Mouse (Mus musculus) mature B cell (primary cell): Measurements from ENCODE around the gene Akr1b3.
"Not testable (repeated sequence)": the region's sequence is repeated elsewhere in the genome, so short reads cannot be mapped to it uniquely, and the experiment has no call there.

Experiments
- in situ Hi-C: fragments of 300-500 bp; cut with MboI; formaldehyde crosslinking; loops from 2 replicates; pipeline ENCODE4 v1.14.3; 2019

Akr1b3 gene

DNA sequence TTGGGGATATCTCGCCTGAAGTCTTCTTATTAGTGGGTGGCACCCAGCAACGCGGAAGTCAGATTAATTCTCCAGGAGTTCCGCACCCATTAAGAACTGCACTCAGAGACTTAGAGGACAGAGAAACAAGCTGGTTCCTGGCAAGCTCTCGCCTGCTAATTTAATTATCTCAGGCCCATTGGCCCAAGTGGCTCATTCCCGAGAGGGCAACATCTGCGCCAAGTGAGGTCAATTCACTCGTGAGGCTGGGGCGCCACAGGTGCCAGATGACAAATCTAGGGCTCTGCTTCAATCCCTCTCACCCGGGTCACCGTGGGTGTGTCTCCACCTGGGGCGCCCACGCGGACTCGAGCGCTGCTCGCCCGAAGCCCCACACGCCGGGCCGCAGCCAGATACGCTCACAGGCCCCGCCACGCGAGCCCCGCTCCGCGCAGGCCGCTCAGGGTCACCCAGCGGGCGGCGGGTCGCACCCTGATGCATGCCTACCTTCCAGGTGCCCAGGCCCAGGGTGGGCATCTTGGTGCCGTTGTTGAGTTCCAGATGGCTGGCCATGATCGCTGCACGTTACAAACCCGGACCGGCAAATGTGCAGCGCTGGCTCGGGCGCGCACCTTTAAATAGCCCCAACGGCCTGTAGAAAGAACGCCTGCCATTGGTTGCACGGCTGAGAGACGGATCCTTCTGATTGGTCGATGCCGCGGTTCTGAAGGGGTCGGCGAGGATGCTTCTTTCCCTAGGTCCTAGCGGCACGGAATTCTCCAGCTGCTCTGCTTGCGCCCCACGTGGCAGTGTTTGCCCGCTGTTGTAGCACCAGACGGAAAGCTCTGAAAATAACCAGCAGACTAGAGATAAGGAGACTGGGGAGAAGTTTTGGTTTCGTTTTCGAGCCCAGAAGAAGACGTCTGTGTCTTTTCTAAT, at the start of gene Akr1b3:
Akr1b3 (minus strand) TSS at position 625 of the 918 bp plus-strand sequence.
- in situ Hi-C loops = no loop called here

DNA sequence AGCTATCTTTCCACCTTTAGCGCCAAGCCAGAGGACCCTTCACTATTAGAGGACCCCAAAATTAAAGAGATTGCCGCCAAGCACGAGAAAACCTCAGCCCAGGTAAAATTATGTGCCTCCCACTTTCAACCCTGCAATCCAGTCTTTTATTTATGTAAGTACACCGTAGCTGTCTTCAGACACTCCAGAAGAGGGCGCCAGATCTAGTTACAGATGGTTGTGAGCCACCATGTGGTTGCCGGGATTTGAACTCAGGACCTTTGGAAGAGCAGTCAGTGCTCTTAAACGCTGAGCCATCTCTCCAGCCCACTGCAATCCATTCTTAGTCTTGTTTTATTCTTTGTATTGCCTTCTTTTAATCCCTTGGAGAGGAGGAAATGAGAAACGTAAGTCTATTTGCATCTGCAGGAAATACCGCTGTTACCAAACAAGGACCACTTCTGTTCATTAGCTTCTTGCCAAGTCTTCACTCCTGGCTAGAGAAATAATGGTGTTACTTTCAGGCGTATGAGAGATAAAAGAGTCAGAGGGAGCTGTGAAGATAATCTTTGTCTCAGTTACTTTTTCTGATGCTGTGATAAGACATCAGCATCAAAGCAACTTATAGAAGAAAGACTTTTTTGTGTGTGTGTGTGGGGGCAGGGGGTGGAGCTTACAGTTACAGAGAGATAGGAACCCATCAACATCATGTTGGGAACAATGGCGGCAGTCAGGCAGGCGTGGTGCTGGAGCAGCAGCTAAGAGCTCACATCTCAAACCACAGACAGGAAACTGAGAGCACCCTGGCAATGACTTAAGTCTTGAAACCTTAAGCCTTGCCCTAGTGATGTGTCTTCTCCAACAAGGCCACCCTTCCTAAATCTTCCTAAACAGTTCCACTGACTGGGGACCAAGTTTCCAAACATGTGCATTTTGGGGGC, 47.2 kb upstream of the Akr1b3 start:
- in situ Hi-C loops = no loop called here

DNA sequence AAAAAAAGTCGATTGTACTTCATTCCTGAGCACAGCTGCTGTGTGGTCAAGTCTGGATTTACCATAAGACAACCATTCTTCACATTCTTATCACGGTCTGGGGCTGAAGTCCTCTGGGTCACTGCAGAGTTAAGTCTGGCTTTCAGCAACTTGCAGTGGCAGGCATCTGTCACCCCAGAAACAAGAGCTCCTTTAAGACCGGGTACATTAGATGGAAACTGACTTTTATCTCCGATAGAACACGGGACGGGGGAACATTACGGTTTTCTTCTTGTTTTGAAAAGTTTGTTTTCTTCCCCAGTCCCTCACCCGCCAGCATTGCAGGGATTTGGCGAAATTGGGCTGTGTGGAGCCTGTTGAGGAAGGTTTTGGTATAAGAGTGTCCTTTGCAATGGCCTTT, 38.6 kb upstream of the Akr1b3 start:
- in situ Hi-C loops = no loop called here

DNA sequence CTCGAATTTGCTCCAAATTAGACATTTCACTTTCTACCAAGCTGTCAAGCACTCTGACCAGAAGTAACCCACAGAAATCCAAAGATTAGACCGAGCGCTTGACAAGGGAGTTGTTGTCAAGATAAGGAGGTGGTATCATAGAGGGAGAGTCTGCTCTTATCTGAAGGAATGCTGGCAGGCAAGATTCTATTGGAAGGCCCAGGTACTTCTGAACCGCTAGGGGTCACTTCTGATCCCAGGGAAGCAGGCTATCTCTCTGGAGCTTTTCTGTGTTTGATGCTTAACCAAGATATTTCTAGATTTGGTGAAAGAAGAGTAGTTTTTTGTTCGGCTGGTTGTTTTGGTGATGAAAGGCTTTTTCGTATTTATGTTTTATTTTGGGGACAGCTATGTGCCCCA, 38.1 kb upstream of the Akr1b3 start:
- in situ Hi-C loops = no loop called here

DNA sequence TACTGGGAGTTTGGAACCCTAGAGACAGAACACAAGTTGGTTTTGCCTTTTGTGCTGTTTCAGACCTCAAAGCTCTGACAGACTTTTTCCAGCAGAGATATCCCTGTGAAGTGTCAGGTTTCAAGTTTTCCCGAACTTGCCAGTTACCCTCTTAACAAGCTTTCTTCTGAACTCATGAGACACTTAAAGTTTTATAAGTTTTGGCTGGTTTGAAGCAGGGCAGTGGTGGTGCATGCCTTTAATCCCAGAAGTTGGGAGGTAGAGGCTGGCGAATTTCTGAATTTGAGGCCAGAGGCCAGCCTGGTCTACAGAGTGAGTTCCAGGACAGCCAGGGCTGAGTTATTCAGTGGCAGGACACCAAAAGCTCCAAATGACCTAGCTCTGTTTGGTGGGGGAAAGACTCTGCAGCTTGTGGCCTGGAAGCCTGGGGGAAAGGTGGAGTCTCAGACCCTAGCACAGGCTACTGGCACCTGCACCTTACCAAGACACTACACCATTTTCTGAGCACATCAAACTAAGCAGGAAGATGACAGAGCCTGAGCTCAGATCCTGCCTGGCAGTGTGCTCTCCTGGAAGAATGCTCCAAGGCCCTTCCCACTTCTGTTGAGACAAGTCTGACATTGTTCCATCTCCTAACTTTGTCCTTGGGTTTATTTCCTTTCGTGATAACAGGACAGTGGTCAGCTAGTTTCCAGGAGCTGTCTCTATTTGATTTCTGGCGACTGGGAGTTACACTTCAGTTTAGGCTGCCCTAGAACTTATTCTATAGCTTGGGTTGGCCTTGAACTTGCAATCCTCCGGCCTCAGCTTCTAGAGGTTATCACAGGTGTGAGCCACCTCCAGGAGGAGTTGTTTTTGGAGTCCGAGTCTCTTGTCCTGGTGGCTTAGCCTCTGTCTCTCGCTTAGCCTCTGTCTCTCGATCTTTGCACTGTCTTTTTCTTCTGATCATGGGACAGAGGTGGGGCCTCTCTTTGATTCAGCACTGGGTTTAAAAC, 37.4 kb upstream of the Akr1b3 start:
- in situ Hi-C loops = no loop called here

DNA sequence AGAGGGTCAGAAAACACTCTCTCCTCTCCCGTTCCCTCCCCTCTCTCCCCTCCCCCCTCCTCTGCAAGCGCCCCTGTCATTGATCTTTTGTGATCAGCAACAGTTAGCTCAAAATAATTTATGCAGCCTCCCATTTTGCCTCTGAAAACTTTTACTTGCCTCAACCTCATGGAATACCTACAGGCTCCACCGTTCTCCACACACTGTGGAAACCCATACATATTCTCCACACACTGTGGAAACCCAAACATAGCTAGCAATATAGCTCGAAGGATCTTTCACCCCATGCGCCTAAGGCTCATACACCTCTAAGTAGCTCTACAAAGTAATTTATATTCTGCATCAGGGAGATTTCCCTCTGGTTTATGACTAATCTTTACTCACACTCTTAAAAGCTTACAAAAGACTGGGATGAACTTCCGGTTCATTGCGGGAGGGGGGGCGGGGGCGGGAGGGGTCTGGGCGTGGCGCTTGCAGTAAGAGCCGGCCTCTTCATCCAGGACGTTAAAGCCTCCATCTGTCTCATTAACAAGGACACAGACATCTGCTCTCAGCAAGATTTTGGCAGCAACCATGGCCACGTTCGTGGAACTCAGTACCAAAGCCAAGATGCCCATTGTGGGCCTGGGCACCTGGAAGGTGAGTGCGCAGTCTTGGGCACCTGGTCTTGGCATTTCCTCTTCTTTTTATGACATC, 36.5 kb upstream of the Akr1b3 start, which contains the start of gene Akr1b8:
Akr1b8 (plus strand) TSS at position 462 of the 696 bp plus-strand sequence.
- in situ Hi-C loops = no loop called here

DNA sequence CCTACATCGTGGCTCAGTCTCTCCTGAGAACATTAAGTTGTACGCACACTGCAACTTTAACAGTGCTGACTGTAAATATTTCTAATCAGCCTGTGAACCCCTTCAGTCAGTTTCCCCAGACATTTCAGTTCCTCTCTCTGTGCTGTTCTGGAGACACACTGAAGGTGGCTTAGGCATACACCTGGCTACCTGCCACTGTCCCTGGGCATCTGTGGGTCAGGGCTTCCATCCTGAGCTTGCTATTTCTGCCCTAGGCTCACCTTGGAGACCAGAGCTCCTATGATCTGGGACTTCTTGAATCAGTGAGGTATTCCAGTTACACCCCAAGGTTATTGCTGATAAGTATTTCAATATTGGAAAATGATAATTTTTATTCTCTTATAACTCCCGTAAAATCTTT, 35.1 kb upstream of the Akr1b3 start:
- in situ Hi-C loops = no loop called here

DNA sequence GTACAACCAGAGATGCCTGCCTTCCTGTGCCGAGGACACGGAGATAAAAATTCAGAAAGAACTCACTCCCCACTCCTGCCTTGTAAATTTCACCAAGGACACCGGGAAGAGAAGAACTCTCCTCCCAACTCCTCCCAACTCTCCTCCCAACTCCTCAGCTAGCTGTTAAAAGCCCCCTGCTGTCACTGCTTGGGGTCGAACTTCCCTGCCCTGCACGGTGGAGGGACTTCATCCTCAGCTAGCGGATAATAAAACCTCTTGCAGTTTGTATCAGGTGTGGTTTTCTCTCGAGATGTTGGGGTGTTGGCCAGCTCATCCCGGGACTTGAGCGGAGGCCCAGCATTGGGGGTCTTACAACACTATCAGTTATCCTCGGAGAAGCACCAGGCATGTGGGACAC, 34.2 kb upstream of the Akr1b3 start:
- in situ Hi-C loops = not testable (repeated sequence)

DNA sequence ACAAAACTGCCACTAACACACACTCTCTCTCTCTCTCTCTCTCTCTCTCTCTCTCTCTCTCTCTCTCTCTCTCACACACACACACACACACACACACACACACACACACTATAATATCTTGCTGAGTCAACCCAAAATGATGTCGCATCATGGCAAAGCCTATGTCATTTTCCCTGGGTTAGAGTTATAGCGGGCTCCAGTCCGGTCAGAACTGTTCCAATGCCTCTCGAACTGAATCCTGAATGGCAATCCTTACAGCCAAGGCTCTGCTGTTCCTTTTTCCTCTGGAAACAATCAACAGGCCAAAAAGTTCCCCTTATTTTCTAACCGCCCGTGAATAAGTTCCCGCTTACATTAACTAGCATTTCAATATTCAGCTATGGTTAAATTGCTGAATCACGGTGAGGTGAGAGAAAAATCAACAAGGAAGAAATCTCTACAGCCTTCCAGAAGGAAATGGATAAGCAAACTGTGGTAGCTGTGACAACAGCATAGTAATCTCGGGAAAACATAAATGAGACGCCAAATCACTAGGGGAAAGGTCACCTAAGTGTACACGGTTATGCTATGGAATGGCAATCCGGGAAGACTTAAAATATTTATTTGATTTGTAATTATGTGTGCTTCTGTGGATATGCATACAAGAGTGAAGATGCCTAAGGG, 32.9 kb upstream of the Akr1b3 start:
- in situ Hi-C loops = no loop called here

DNA sequence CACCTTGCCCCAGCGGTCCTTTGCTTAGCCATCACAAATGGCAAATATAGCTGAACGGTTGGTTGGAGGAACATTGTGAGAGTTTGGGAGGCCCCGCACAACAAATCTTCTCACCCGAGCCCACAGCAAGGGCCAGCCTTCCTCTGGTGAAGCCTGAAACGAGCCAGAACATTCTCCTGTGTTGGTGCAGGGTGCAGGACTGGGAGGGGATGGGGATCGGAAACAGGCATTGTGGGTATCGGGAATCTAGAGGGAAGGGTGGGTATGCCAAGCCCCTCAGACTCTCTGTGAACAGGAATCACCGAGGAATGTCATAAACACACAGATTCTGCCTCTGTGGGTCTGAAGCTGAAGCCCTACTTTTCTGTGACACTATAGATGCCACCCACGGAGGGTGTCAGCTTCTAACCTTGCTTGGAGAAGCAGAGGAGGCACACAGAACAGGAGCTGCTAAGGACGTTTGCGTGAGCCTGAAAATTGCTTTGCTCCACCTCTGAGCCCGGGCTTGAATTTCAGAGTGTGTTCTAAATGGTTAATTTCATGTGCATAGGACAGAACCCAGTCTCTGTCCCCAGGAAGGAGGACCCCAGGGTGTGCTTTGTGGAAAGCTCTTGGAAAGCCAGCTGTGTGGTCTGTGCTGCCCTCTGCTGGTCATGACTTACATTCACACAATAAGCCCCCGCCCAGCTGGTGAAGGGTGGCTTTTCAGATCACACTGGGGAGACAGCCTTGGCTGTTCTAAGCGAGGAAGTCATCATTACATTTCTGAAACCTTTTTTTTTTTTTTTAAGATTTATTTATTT, 29.0 kb upstream of the Akr1b3 start:
- in situ Hi-C loops = no loop called here

DNA sequence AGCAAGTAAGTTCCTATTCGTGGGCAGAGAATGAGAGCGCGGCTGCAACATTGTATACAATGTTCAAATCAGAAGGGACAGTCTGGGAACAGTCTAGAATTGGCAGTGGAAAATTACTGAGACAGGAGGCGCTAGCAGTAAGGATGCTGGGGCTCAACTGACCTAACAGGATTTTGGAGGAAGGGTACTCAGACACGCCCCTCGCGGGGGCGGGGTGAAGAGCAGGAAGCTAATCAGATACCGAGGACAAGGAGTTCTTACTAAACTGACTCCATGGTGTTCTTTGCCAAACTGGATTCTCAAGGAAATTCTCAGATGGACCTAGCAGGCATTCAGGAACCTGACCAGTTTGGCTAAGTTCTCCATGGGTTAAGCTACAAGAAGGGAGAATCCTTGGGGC, 27.7 kb upstream of the Akr1b3 start:
- in situ Hi-C loops = no loop called here

DNA sequence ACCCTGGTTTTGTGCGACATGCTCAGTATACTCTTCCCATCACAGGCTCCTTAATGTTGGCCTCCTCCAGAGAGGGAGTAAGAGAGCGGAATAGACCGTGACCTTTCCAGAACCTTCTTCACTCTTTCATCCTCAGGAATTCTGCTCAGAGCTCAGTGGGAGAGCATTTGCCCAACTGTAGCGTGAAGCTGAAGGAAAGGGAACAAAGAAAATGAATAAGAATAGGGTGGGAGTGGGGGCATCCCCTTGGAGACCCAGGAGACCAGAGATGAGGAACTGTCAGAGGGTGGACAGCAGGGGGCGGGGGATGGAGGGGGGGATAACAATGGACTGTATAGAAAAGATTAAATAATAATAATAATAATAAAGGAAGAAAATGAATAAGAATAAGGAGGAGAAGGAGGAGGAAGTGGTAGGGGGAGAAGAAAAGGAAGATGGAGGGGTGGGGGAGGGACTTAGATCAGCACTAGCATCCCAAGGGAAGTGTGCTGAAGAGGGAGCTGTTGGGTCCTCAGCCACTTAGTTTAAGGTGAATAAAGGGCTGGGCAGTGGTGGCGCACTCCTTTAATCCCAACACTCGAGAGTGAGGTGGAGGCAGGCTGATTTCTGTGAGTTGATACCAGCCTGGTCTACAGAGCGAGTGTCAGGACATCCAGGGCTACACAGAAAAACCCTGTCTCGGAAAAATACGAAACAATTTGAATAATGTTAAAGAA, 27.0 kb upstream of the Akr1b3 start:
- in situ Hi-C loops = no loop called here

DNA sequence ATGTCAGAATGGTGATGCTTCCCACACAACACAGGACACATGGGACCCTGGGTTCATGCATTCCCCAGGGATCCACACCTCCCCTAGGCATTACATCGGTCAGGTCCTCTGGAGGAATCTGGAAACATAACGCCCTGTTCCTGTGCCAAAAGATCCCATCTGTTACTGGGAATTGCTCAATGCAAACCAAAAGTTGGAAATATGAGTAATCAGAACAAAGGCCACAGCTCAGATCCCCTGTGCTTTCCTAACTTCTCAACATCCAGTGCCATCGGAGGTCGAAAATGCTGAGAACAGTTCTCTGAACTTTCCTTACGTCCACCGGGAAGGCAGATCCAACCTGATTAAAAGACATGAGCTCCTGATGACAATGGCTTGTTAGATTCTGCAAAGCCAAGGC, 26.1 kb upstream of the Akr1b3 start:
- in situ Hi-C loops = no loop called here

DNA sequence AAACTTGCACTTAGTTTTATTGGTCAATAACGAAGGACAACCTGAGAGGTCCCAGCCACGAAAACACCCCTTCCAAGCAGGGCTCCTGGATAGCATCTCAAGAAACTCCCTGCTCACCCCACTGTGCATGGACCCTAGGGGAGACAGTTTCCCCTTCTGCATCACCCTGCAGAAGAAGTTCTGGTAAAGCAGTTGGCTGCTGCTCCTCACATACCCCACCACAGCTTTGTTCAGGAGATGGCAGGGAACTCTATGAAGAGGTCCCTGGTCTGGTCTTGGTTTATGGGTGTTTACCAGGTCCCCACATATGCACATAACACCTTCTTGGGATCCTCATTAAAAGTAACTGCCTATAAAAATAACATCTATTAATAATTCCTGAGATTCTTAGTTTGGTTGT, 25.2 kb upstream of the Akr1b3 start:
- in situ Hi-C loops = no loop called here

DNA sequence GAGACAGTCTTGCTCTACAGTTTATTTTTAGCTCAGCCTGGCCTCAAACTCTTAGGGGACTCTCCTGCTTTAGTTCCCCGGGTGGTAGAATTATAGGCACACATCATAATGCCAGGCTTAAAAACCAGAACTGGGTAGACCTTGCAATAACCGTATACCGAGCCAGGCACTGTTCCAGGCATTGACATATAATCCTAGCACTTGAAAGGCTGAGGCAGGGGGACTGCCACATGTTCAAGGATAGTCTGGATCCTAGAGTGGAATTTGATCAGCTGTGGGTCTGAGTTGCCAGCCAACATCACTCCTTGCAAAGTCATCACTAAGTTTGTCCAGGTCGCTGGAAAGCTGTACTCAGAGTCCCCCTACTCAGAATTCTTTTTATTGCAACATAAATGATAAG, 24.7 kb upstream of the Akr1b3 start:
- in situ Hi-C loops = no loop called here

DNA sequence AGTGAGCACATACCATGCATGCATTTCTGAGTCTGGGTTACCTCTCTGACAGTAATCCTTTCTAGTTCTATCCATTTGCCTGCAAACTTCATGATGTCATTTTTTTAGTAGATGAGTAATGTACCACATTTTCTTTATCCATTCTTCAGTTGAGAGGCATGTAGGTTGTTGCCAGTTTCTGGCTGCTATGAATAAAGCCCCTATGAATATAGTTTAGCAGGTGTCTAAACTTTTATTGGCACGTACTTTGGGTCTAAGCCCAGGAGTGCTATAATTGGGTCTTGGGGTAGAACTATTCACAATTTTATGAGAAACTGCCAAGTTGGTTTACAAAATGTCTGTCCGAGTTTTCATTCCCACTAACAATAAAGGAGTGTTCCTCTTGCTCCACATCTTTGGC, 20.5 kb upstream of the Akr1b3 start:
- in situ Hi-C loops = no loop called here

DNA sequence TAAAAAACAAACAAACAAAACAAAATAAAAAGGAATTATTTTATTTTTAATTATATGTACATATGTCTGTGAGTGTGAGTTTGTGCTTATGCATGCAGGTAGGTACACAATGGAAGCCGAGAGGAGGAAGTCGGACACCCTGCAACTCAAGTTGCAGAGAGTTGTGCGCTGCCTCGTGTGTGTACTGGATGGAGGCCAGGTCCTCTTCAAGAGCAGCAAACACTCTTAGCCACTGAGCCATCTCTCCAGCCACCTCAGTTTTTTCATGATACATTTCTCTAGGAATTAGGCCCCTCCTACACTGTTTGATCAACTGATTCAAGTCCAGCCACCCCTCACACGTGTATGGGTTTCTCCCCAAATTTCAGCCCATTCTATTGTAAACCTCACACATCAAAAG, 17.4 kb upstream of the Akr1b3 start:
- in situ Hi-C loops = no loop called here

DNA sequence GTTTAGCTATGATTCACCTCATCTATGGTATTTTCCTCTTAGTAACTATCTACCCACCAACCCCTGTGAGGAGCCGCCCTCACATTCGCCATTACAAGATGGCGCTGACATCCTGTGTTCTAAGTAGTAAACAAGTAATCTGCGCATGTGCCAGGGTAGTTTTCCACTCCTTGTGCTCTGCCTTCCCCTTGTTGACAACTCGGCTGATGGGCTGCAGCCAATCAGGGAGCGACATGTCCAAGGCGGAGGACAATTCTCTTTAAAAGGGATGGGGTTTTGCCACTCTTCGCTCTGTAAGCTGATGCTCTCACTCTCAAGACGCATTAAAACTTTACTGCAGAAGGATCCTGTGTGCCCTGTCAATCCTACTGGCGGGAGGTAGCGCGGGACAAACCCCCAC, 14.5 kb upstream of the Akr1b3 start:
- in situ Hi-C loops = not testable (repeated sequence)

DNA sequence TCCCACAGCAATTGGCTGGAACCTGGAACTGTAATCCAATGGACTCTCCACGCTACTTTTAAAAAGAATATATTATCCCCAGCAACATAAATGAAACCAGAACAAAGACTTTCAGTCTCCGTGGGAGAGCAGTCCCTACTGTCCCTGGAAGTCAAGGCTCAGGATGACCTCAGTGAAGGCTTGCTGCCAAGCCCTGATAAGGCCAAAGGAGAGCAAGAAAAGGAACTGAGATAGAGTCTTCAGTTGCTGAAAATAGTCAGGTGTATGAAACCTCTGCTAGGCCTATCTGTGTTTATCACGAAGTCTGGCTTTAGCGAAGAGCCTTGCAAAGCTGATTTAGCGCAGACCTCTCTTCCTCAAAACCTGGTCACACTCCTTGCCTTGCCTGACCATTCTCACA, 14.1 kb upstream of the Akr1b3 start:
- in situ Hi-C loops = no loop called here
